Mouse (Mus musculus): ENCODE data around the gene Pik3c2a. TPM values are rescaled to one million over a fixed set of nuclear protein-coding genes. Genes with fewer than 3 reads are reported as not detected.

Gene Pik3c2a
- polyA plus RNA-seq, 1 experiment from 2014 or later: 24.2 TPM

DNA sequence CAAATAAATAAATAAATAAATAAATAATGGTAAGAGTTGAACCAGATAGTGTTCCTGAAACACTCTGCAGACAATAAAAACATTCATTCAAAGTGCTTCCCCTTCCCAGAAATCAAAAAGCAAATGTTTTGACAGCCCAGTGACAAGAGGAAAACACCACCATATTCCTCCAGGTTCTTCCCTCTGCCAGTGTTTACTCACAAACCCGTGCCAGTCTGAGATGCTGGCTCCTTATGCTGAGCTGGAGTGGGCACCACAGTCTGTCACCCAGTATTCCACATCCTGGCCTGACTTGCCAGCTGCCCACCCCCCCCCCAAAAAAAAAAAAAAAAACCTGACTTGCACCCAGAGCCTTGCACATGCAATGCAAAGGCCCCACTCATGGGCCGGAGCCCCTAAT is 144.4 kb downstream of the Pik3c2a start:
- H3K27ac ChIP-seq (ENCODE audit: low read depth, low read length): no peak overlapping the region
- no peaks in the 10 kb centered on the region for H3K4me1 ChIP-seq (ENCODE audit: control insufficient read depth, insufficient read depth, low read length)
- no peaks in the 10 kb centered on the region for H3K36me3 ChIP-seq (ENCODE audit: control insufficient read depth, insufficient read depth, low read length)
- ATAC-seq (ENCODE audit: insufficient read depth, low FRiP score, low TSS enrichment) (no peak), DNase-seq (ENCODE audit: low spot score) (no peak)
- H3K27me3 ChIP-seq (ENCODE audit: control insufficient read depth, insufficient read depth, low read length): no peaks in the 10 kb centered on the region
- H3K4me2 ChIP-seq (ENCODE audit: low read depth): no peak overlapping the region
- H3K9me3 ChIP-seq (ENCODE audit: control insufficient read depth, low read length): no peaks in the 10 kb centered on the region
- H3K9ac ChIP-seq (ENCODE audit: low read length): no peak overlapping the region
- no peak overlapping the region for H3K4me3 ChIP-seq (ENCODE audit: low read depth, low read length)
- WGBS: 93% methylated on average over 2 of the region's 2 CpGs

DNA sequence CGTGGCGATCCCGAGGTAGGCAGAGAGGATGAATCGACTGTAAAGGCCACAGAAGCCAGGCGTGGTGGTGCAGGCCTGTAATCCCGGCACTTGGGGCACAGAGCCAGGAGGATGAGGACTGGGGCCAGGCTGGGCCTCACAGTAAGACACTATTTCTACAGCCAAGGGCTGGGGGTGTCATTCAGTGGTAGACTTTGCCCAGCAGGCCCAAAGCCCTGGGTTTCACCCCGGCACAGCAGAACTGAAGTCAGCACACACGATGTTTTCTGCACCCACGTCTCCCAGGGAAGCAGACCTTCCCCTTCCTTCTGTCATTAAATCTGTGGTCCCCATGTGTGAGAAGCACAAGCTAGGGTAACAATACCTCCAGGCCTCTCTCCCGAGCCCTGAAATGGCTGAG is 144.9 kb downstream of the Pik3c2a start:
- Histone ChIP-seq H3K4me2 (ENCODE audit: low read depth) (no peak overlapping the region), H3K4me3 (ENCODE audit: low read depth, low read length) (no peak overlapping the region), H3K4me1 (ENCODE audit: control insufficient read depth, insufficient read depth, low read length) (no peaks in the 10 kb centered on the region), H3K27ac (ENCODE audit: low read depth, low read length) (no peak overlapping the region), H3K36me3 (ENCODE audit: control insufficient read depth, insufficient read depth, low read length) (no peaks in the 10 kb centered on the region), H3K27me3 (ENCODE audit: control insufficient read depth, insufficient read depth, low read length) (no peaks in the 10 kb centered on the region), H3K9me3 (ENCODE audit: control insufficient read depth, low read length) (no peaks in the 10 kb centered on the region), H3K9ac (ENCODE audit: low read length) (no peak overlapping the region)
- ATAC-seq (ENCODE audit: insufficient read depth, low FRiP score, low TSS enrichment) (no peak), DNase-seq (ENCODE audit: low spot score) (no peak)
- 76% methylated on average over 10 of the region's 10 CpGs for WGBS

DNA sequence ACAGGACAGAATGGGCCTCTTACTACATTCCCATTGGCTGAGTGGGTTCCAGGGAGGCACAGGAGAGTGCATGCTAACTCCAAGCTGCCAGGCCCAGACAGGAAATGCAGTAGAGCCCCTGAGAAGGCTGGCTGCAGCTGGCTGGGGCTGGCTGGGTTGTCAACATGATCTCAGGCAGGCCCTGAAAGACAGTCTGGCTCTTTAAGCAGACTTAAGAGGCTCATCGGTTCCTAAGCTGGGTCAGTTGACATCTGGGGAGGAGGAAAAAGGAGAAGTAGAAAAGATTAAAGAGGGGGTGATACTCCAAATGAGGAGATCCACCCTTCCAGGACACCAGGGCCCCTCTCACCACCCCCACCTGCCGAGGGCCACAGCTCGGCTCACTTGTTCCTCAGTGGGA is 148.3 kb downstream of the Pik3c2a start:
- WGBS: 59% methylated on average over 3 of the region's 3 CpGs
- Histone ChIP-seq H3K9ac (ENCODE audit: low read length) (no peak overlapping the region), H3K27me3 (ENCODE audit: control insufficient read depth, insufficient read depth, low read length) (no peaks in the 10 kb centered on the region), H3K27ac (ENCODE audit: low read depth, low read length) (no peak overlapping the region), H3K4me3 (ENCODE audit: low read depth, low read length) (no peak overlapping the region), H3K4me1 (ENCODE audit: control insufficient read depth, insufficient read depth, low read length) (no peaks in the 10 kb centered on the region), H3K4me2 (ENCODE audit: low read depth) (no peak overlapping the region), H3K36me3 (ENCODE audit: control insufficient read depth, insufficient read depth, low read length) (no peaks in the 10 kb centered on the region), H3K9me3 (ENCODE audit: control insufficient read depth, low read length) (no peaks in the 10 kb centered on the region)
- no peak for ATAC-seq (ENCODE audit: insufficient read depth, low FRiP score, low TSS enrichment)
- no peak for DNase-seq (ENCODE audit: low spot score)

DNA sequence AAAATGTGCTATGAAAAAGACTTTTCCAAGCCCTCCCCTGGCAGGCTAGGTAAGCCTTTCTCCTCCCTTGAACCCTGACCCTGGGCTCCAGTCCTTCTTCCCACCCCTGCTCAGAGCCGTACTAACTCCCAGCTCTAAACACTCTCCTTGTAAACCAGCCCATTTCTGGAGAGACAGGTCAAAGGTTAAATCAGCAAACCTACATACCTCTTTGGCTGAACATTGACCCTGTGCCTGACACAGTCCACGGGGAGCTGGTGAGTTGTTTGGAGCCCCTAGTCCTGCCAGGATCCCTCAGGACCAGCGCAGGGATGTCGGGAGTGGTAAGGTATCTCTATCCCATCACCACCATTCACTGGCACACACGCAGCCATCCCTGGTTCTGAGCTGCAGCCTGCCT is 150.9 kb downstream of the Pik3c2a start:
- Histone ChIP-seq H3K9me3 (ENCODE audit: control insufficient read depth, low read length) (no peaks in the 10 kb centered on the region), H3K9ac (ENCODE audit: low read length) (no peak overlapping the region), H3K4me1 (ENCODE audit: control insufficient read depth, insufficient read depth, low read length) (no peaks in the 10 kb centered on the region), H3K27ac (ENCODE audit: low read depth, low read length) (no peak overlapping the region), H3K4me2 (ENCODE audit: low read depth) (no peak overlapping the region), H3K27me3 (ENCODE audit: control insufficient read depth, insufficient read depth, low read length) (no peaks in the 10 kb centered on the region), H3K36me3 (ENCODE audit: control insufficient read depth, insufficient read depth, low read length) (no peaks in the 10 kb centered on the region), H3K4me3 (ENCODE audit: low read depth, low read length) (no peak overlapping the region)
- no peak for ATAC-seq (ENCODE audit: insufficient read depth, low FRiP score, low TSS enrichment)
- 53% methylated on average over 5 of the region's 5 CpGs for whole genome bisulfite sequencing
- no peak for DNase-seq (ENCODE audit: low spot score)

DNA sequence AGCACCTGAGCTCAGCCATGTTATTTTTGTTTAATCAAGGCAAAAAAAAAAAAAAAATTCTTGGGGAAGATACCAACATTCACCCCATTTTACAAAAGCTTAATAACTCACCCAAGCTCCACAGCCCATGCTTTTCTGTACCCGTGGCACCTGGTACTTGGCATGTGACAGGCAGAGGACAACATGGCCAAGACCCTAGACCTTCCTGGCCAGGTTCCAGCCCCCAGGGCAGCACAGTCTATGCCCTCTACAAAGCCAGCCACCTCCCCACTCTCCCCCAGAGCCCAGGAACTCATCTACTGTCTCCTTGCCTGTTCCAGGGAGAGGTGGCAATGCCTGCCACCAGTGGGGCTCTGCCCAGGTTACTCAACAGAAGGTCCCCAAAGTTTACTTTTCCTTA is 152.7 kb downstream of the Pik3c2a start:
- Histone ChIP-seq H3K27ac (ENCODE audit: low read depth, low read length) (no peak overlapping the region), H3K4me2 (ENCODE audit: low read depth) (no peak overlapping the region), H3K4me1 (ENCODE audit: control insufficient read depth, insufficient read depth, low read length) (no peaks in the 10 kb centered on the region), H3K9ac (ENCODE audit: low read length) (no peak overlapping the region), H3K4me3 (ENCODE audit: low read depth, low read length) (no peak overlapping the region), H3K36me3 (ENCODE audit: control insufficient read depth, insufficient read depth, low read length) (no peaks in the 10 kb centered on the region), H3K27me3 (ENCODE audit: control insufficient read depth, insufficient read depth, low read length) (no peaks in the 10 kb centered on the region), H3K9me3 (ENCODE audit: control insufficient read depth, low read length) (no peaks in the 10 kb centered on the region)
- WGBS: 89% methylated on average over 1 of the region's 1 CpGs
- DNase-seq (ENCODE audit: low spot score) (no peak), ATAC-seq (ENCODE audit: insufficient read depth, low FRiP score, low TSS enrichment) (no peak)

DNA sequence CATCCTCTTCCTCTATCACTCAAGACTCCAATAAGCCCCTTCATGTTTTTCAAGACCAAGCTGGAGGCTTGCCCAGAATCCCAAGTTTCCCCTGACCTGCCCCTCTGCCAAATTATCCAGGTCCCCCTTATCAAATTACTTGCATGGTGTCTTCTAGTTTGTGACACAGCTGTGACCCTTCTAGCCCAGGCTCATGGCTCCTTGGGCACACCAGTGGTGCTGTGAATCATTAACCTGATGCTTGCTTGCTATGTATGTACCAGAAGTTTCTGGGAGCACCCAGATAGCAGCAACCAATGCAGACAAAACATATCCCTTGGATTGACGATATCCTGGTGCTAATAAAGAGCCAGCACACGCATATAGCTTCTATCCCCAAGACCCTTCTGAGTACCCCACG is 154.3 kb downstream of the Pik3c2a start:
- Histone ChIP-seq H3K9me3 (ENCODE audit: control insufficient read depth, low read length) (no peaks in the 10 kb centered on the region), H3K4me1 (ENCODE audit: control insufficient read depth, insufficient read depth, low read length) (no peaks in the 10 kb centered on the region)

DNA sequence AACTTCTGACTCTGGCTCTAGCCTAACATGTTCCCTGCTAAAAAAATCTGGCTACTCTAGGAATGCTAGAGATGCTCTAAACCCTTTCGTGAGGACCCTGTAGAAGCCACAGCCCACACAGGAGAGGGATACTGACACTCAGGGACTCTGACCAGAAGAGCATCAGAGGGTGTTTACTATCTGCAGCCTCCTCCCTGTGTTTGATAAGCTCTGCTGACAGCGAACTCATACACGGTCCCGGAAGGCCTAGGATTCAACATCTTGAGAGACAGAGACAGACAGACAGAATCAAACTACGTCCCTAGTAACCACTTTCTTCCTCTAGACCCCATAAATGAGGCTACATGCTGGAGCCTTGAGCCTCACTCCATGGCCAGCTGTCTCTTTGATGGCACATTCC is 155.3 kb downstream of the Pik3c2a start:
- no peaks in the 10 kb centered on the region for H3K9me3 ChIP-seq (ENCODE audit: control insufficient read depth, low read length)
- no peak for ATAC-seq (ENCODE audit: insufficient read depth, low FRiP score, low TSS enrichment)
- peaks cover 3% of the 10 kb centered on the region; the same call in 1 of the 2 replicates for H3K4me1 ChIP-seq (ENCODE audit: control insufficient read depth, insufficient read depth, low read length)
- H3K27me3 ChIP-seq (ENCODE audit: control insufficient read depth, insufficient read depth, low read length): no peaks in the 10 kb centered on the region
- H3K4me3 ChIP-seq (ENCODE audit: low read depth, low read length): no peak overlapping the region
- DNase-seq (ENCODE audit: low spot score): no peak
- no peak overlapping the region for H3K4me2 ChIP-seq (ENCODE audit: low read depth)
- H3K27ac ChIP-seq (ENCODE audit: low read depth, low read length): no peak overlapping the region
- H3K9ac ChIP-seq (ENCODE audit: low read length): no peak overlapping the region
- H3K36me3 ChIP-seq (ENCODE audit: control insufficient read depth, insufficient read depth, low read length): no peaks in the 10 kb centered on the region
- WGBS: 91% methylated on average over 5 of the region's 5 CpGs

More for the DNA sequence above, 154.3 kb downstream of the Pik3c2a start:
- Histone ChIP-seq H3K36me3 (ENCODE audit: control insufficient read depth, insufficient read depth, low read length) (no peaks in the 10 kb centered on the region), H3K4me3 (ENCODE audit: low read depth, low read length) (no peak overlapping the region), H3K27me3 (ENCODE audit: control insufficient read depth, insufficient read depth, low read length) (no peaks in the 10 kb centered on the region), H3K4me2 (ENCODE audit: low read depth) (no peak overlapping the region), H3K9ac (ENCODE audit: low read length) (no peak overlapping the region), H3K27ac (ENCODE audit: low read depth, low read length) (no peak overlapping the region)
- 84% methylated on average over 3 of the region's 3 CpGs for WGBS
- DNase-seq (ENCODE audit: low spot score): no peak
- no peak for ATAC-seq (ENCODE audit: insufficient read depth, low FRiP score, low TSS enrichment)

Other genes with a start within 250 kb of the Pik3c2a start
- gene Plekha7, start 135.1 kb downstream of the Pik3c2a start, polyA plus RNA-seq (2014; fragmentation: Nextera tagmentation; extraction: Ambion mirVana): 6.3 and 7.3 TPM in 2 replicates
- 696 and 786 TPM in 2 replicates for gene Rps13, start 109.3 kb downstream of the Pik3c2a start, polyA plus RNA-seq (2014; fragmentation: Nextera tagmentation; extraction: Ambion mirVana)
- 13.6 and 17.5 TPM in 2 replicates for gene Nucb2, start 60.9 kb upstream of the Pik3c2a start, polyA plus RNA-seq (2014; fragmentation: Nextera tagmentation; extraction: Ambion mirVana)

All from neural tube, embryonic 11.5 days (tissue).